Mouse (Mus musculus): ENCODE measurements around the gene Arrb1. TPM values are rescaled to one million over a fixed set of nuclear protein-coding genes. Genes with fewer than 3 reads are reported as not detected.
A peak's percentile ranks its signal among the peaks of the same experiment; 100 is the strongest.

Arrb1 gene
- polyA plus RNA-seq, 1 experiment from 2014 or later, result 4.4 TPM

- ATAC-seq, result no peak
- Histone ChIP-seq H3K4me2 (replicated peaks; ENCODE audit: low read depth) (no peak overlapping the region), H3K9me3 (ENCODE audit: control insufficient read depth) (no peaks in the 10 kb centered on the region), H3K27ac (ENCODE audit: low read depth, low read length) (no peak overlapping the region), H3K36me3 (ENCODE audit: control insufficient read depth, insufficient read depth) (no peaks in the 10 kb centered on the region; the same call in 1 of the 2 replicates), H3K4me3 (ENCODE audit: low read depth, low read length) (no peak overlapping the region), H3K9ac (ENCODE audit: low read depth, low read length) (no peak overlapping the region), H3K4me1 (replicated peaks; ENCODE audit: control insufficient read depth, insufficient read depth, low read length) (no peaks in the 10 kb centered on the region), H3K27me3 (replicated peaks; ENCODE audit: control insufficient read depth, insufficient read depth, low read length) (no peaks in the 10 kb centered on the region)
- 50% methylated on average over 6 of the region's 6 CpGs for WGBS
- no peak for TF ChIP-seq CTCF (IDR thresholded peaks at IDR 0.05; ENCODE audit: low read depth)
These were observed 45.0 kb downstream of the Arrb1 start for GRCm38 (mm10) chr7:99580247-99580646.

- no peak for ATAC-seq
- Histone ChIP-seq H3K4me2 (replicated peaks; ENCODE audit: low read depth) (no peak overlapping the region), H3K4me1 (replicated peaks; ENCODE audit: control insufficient read depth, insufficient read depth, low read length) (no peaks in the 10 kb centered on the region), H3K9ac (ENCODE audit: low read depth, low read length) (no peak overlapping the region), H3K36me3 (ENCODE audit: control insufficient read depth, insufficient read depth) (peaks cover 5% of the 10 kb centered on the region), H3K27ac (ENCODE audit: low read depth, low read length) (no peak overlapping the region), H3K27me3 (replicated peaks; ENCODE audit: control insufficient read depth, insufficient read depth, low read length) (no peaks in the 10 kb centered on the region), H3K9me3 (ENCODE audit: control insufficient read depth) (no peaks in the 10 kb centered on the region), H3K4me3 (ENCODE audit: low read depth, low read length) (no peak overlapping the region)
- no peak for TF ChIP-seq CTCF (IDR thresholded peaks at IDR 0.05; ENCODE audit: low read depth)
- 78% methylated on average over 7 of the region's 7 CpGs for WGBS
These were observed 47.0 kb downstream of the Arrb1 start for GRCm38 (mm10) chr7:99582306-99582705.

- Histone ChIP-seq H3K27ac (ENCODE audit: low read depth, low read length) (no peak overlapping the region), H3K4me1 (replicated peaks; ENCODE audit: control insufficient read depth, insufficient read depth, low read length) (no peaks in the 10 kb centered on the region), H3K36me3 (ENCODE audit: control insufficient read depth, insufficient read depth) (peaks cover 11% of the 10 kb centered on the region), H3K4me3 (ENCODE audit: low read depth, low read length) (no peak overlapping the region), H3K9ac (ENCODE audit: low read depth, low read length) (no peak overlapping the region), H3K9me3 (ENCODE audit: control insufficient read depth) (no peaks in the 10 kb centered on the region), H3K27me3 (replicated peaks; ENCODE audit: control insufficient read depth, insufficient read depth, low read length) (no peaks in the 10 kb centered on the region), H3K4me2 (replicated peaks; ENCODE audit: low read depth) (no peak overlapping the region)
- TF ChIP-seq CTCF (IDR thresholded peaks at IDR 0.05; ENCODE audit: low read depth), result no peak
- ATAC-seq, result no peak
- WGBS, result 78% methylated on average over 4 of the region's 4 CpGs
These were observed 47.6 kb downstream of the Arrb1 start for GRCm38 (mm10) chr7:99582867-99583266.

- TF ChIP-seq CTCF (IDR thresholded peaks at IDR 0.05; ENCODE audit: low read depth), result no peak
- 80% methylated on average over 5 of the region's 5 CpGs for WGBS
These were observed 48.4 kb downstream of the Arrb1 start for GRCm38 (mm10) chr7:99583625-99584024.

GRCm38 (mm10) chr7:99585976-99586375 is 50.7 kb downstream of the Arrb1 start:
- Histone ChIP-seq H3K4me3 (ENCODE audit: low read depth, low read length) (no peak overlapping the region), H3K4me1 (replicated peaks; ENCODE audit: control insufficient read depth, insufficient read depth, low read length) (no peaks in the 10 kb centered on the region), H3K27me3 (replicated peaks; ENCODE audit: control insufficient read depth, insufficient read depth, low read length) (no peaks in the 10 kb centered on the region), H3K9ac (ENCODE audit: low read depth, low read length) (no peak overlapping the region), H3K4me2 (replicated peaks; ENCODE audit: low read depth) (no peak overlapping the region), H3K9me3 (ENCODE audit: control insufficient read depth) (no peaks in the 10 kb centered on the region), H3K36me3 (ENCODE audit: control insufficient read depth, insufficient read depth) (peaks cover 25% of the 10 kb centered on the region), H3K27ac (ENCODE audit: low read depth, low read length) (no peak overlapping the region)
- no peak for ATAC-seq
- TF ChIP-seq CTCF (IDR thresholded peaks at IDR 0.05; ENCODE audit: low read depth), result no peak
- 82% methylated on average over 8 of the region's 8 CpGs for WGBS

More at GRCm38 (mm10) chr7:99583625-99584024, 48.4 kb downstream of the Arrb1 start:
- no peak overlapping the region for H3K27ac ChIP-seq (ENCODE audit: low read depth, low read length)
- no peak for ATAC-seq
- no peaks in the 10 kb centered on the region for H3K4me1 ChIP-seq (replicated peaks; ENCODE audit: control insufficient read depth, insufficient read depth, low read length)
- H3K27me3 ChIP-seq (replicated peaks; ENCODE audit: control insufficient read depth, insufficient read depth, low read length), result no peaks in the 10 kb centered on the region
- no peak overlapping the region for H3K4me2 ChIP-seq (replicated peaks; ENCODE audit: low read depth)
- no peak overlapping the region for H3K4me3 ChIP-seq (ENCODE audit: low read depth, low read length)
- H3K36me3 ChIP-seq (ENCODE audit: control insufficient read depth, insufficient read depth), result peaks cover 19% of the 10 kb centered on the region
- H3K9ac ChIP-seq (ENCODE audit: low read depth, low read length), result no peak overlapping the region
- H3K9me3 ChIP-seq (ENCODE audit: control insufficient read depth), result no peaks in the 10 kb centered on the region

GRCm38 (mm10) chr7:99590064-99590463 is 54.8 kb downstream of the Arrb1 start:
- peak; percentile 90 for TF ChIP-seq CTCF (IDR thresholded peaks at IDR 0.05; ENCODE audit: low read depth)
- no peak overlapping the region for H3K9ac ChIP-seq (ENCODE audit: low read depth, low read length)
- ATAC-seq, result no peak
- no peaks in the 10 kb centered on the region for H3K4me1 ChIP-seq (replicated peaks; ENCODE audit: control insufficient read depth, insufficient read depth, low read length)
- no peak overlapping the region for H3K27ac ChIP-seq (ENCODE audit: low read depth, low read length)
- peaks cover 37% of the 10 kb centered on the region for H3K36me3 ChIP-seq (ENCODE audit: control insufficient read depth, insufficient read depth)
- 28% methylated on average over 3 of the region's 3 CpGs for WGBS
- H3K4me2 ChIP-seq (replicated peaks; ENCODE audit: low read depth), result no peak overlapping the region
- no peaks in the 10 kb centered on the region for H3K27me3 ChIP-seq (replicated peaks; ENCODE audit: control insufficient read depth, insufficient read depth, low read length)
- no peak overlapping the region for H3K4me3 ChIP-seq (ENCODE audit: low read depth, low read length)
- H3K9me3 ChIP-seq (ENCODE audit: control insufficient read depth), result no peaks in the 10 kb centered on the region

GRCm38 (mm10) chr7:99590646-99591045 is 55.4 kb downstream of the Arrb1 start:
- Histone ChIP-seq H3K27me3 (replicated peaks; ENCODE audit: control insufficient read depth, insufficient read depth, low read length) (no peaks in the 10 kb centered on the region), H3K36me3 (ENCODE audit: control insufficient read depth, insufficient read depth) (peaks cover 39% of the 10 kb centered on the region), H3K9me3 (ENCODE audit: control insufficient read depth) (no peaks in the 10 kb centered on the region), H3K4me2 (replicated peaks; ENCODE audit: low read depth) (no peak overlapping the region), H3K9ac (ENCODE audit: low read depth, low read length) (no peak overlapping the region), H3K4me3 (ENCODE audit: low read depth, low read length) (no peak overlapping the region), H3K4me1 (replicated peaks; ENCODE audit: control insufficient read depth, insufficient read depth, low read length) (no peaks in the 10 kb centered on the region), H3K27ac (ENCODE audit: low read depth, low read length) (no peak overlapping the region)
- no peak for TF ChIP-seq CTCF (IDR thresholded peaks at IDR 0.05; ENCODE audit: low read depth)
- no peak for ATAC-seq
- 87% methylated on average over 5 of the region's 5 CpGs for WGBS

All from intestine, postnatal 0 days (tissue).